Mouse (Mus musculus) ovary, postnatal 36 days (tissue): ENCODE data around the gene Fndc3a.

Experiments used
- DNase-seq: peaks from one replicate; pipeline ENCODE4 v3.0.0; 2022; ENCODE audit warnings: low spot score, mixed read lengths

Fndc3a gene

GRCm38 (mm10) chr14:72536392-72537017, 173.3 kb downstream of the Fndc3a start:
- DNase-seq: no peak

- no peak for DNase-seq
Measured at GRCm38 (mm10) chr14:72533862-72534261, 175.9 kb downstream of the Fndc3a start.

- DNase-seq: no peak
Measured at GRCm38 (mm10) chr14:72532028-72532917, 177.5 kb downstream of the Fndc3a start.

GRCm38 (mm10) chr14:72527126-72527525, 182.7 kb downstream of the Fndc3a start:
- no peak for DNase-seq

GRCm38 (mm10) chr14:72519561-72519960, 190.2 kb downstream of the Fndc3a start:
- DNase-seq: no peak

- DNase-seq: no peak
Measured at GRCm38 (mm10) chr14:72518786-72519185, 191.0 kb downstream of the Fndc3a start.

- peak; percentile 38 for DNase-seq
Measured at GRCm38 (mm10) chr14:72516376-72516775, 193.4 kb downstream of the Fndc3a start.

- no peak for DNase-seq
Measured at GRCm38 (mm10) chr14:72506723-72507420, 202.9 kb downstream of the Fndc3a start.

GRCm38 (mm10) chr14:72506018-72506722, 203.6 kb downstream of the Fndc3a start:
- peak; percentile 6 for DNase-seq

GRCm38 (mm10) chr14:72504985-72505384, 204.8 kb downstream of the Fndc3a start:
- no peak for DNase-seq

- DNase-seq: no peak
Measured at GRCm38 (mm10) chr14:72503241-72503640, 206.6 kb downstream of the Fndc3a start.

GRCm38 (mm10) chr14:72493775-72494174, 216.0 kb downstream of the Fndc3a start:
- DNase-seq: no peak

- no peak for DNase-seq
Measured at GRCm38 (mm10) chr14:72491738-72492137, 218.1 kb downstream of the Fndc3a start, which contains the start of gene Gm9195. Gene Gm9195 (minus strand): TSS chr14:72491838.

GRCm38 (mm10) chr14:72490367-72490766, 219.4 kb downstream of the Fndc3a start:
- no peak for DNase-seq
